Mouse (Mus musculus) kidney, adult 18-20 months (tissue): Measurements from ENCODE around the gene Tmem9.

ENCODE experiments used
- DNase-seq: peaks from one replicate; pipeline ENCODE4 v3.0.0; 2021

Tmem9 gene

GRCm38 (mm10) chr1:136031697-136032096 lies 23.7 kb downstream of the Tmem9 start:
- DNase-seq = peak; percentile 27

GRCm38 (mm10) chr1:136032961-136033360 lies 25.0 kb downstream of the Tmem9 start:
- no peak for DNase-seq

GRCm38 (mm10) chr1:136038746-136039538 lies 31.0 kb downstream of the Tmem9 start:
- DNase-seq = no peak

- DNase-seq = no peak
Measured at GRCm38 (mm10) chr1:136040452-136040851, 32.5 kb downstream of the Tmem9 start.

- DNase-seq = no peak
Measured at GRCm38 (mm10) chr1:136040874-136041273, 32.9 kb downstream of the Tmem9 start.

- peak; percentile 59 for DNase-seq
Measured at GRCm38 (mm10) chr1:136045774-136046173, 37.8 kb downstream of the Tmem9 start.

- DNase-seq = no peak
Measured at GRCm38 (mm10) chr1:136047432-136047831, 39.5 kb downstream of the Tmem9 start.

GRCm38 (mm10) chr1:136047894-136048293 lies 39.9 kb downstream of the Tmem9 start:
- no peak for DNase-seq

- DNase-seq = no peak
Measured at GRCm38 (mm10) chr1:136050312-136051012, 42.5 kb downstream of the Tmem9 start, which contains the start of gene Ascl5. Ascl5 (plus strand) TSS chr1:136050804.

- peak; percentile 7 for DNase-seq
Measured at GRCm38 (mm10) chr1:136051013-136051315, 43.0 kb downstream of the Tmem9 start.

- peak; percentile 65 for DNase-seq
Measured at GRCm38 (mm10) chr1:136051465-136051864, 43.5 kb downstream of the Tmem9 start.

GRCm38 (mm10) chr1:136052547-136052946 lies 44.6 kb downstream of the Tmem9 start, which contains the start of gene Cacna1s:
Cacna1s (plus strand) TSS chr1:136052750.
- DNase-seq = no peak

GRCm38 (mm10) chr1:136055771-136056170 lies 47.8 kb downstream of the Tmem9 start:
- DNase-seq = no peak

- no peak for DNase-seq
Measured at GRCm38 (mm10) chr1:136058594-136058993, 50.6 kb downstream of the Tmem9 start.

- DNase-seq = peak; percentile 68
Measured at GRCm38 (mm10) chr1:136061041-136061789, 53.3 kb downstream of the Tmem9 start.

GRCm38 (mm10) chr1:136061790-136062141 lies 53.8 kb downstream of the Tmem9 start:
- DNase-seq = no peak

- no peak for DNase-seq
Measured at GRCm38 (mm10) chr1:136063991-136064390, 56.0 kb downstream of the Tmem9 start.

- no peak for DNase-seq
Measured at GRCm38 (mm10) chr1:136066621-136067020, 58.7 kb downstream of the Tmem9 start.

- DNase-seq = no peak
Measured at GRCm38 (mm10) chr1:136067579-136067978, 59.6 kb downstream of the Tmem9 start.

GRCm38 (mm10) chr1:136076086-136076485 lies 68.1 kb downstream of the Tmem9 start:
- DNase-seq = peak; percentile 66

GRCm38 (mm10) chr1:136077656-136078055 lies 69.7 kb downstream of the Tmem9 start:
- no peak for DNase-seq

- DNase-seq = no peak
Measured at GRCm38 (mm10) chr1:136081161-136081560, 73.2 kb downstream of the Tmem9 start.
